Mouse (Mus musculus): ENCODE measurements around the gene Gm47791. TPM values are rescaled to one million over a fixed set of nuclear protein-coding genes. Genes with fewer than 3 reads are reported as not detected.
A peak's percentile ranks its signal among the peaks of the same experiment; 100 is the strongest.

Gene Gm47791
- total RNA-seq, 1 experiment, result not detected

- H3K4me3 ChIP-seq (ENCODE audit: insufficient read depth in 1 of 2, low read depth in 1 of 2, low read length in 2 of 2, poor library complexity in 1 of 2, severe bottlenecking in 1 of 2), result no peak overlapping the region
- DNase-seq (ENCODE audit: low read depth, low spot score), result no peak
- in situ Hi-C loops (cut with MboI; ENCODE audit: low sequenced_read_pairs in 2 of 2, unreplicated experiment in 2 of 2), result no loop called here
- TF ChIP-seq HCFC1 (IDR thresholded peaks at IDR 0.05; ENCODE audit: borderline replicate concordance, insufficient read depth, low read length), result no peak
- TF ChIP-seq CHD2 (IDR thresholded peaks at IDR 0.05; ENCODE audit: low read depth, low read length), result no peak
- no peak for TF ChIP-seq MAFK (IDR thresholded peaks at IDR 0.05; ENCODE audit: insufficient read depth, low read depth, low read length)
- TF ChIP-seq ZC3H11A (IDR thresholded peaks at IDR 0.05; ENCODE audit: borderline replicate concordance, low read depth, low read length), result no peak
- TF ChIP-seq ZNF384 (IDR thresholded peaks at IDR 0.05; ENCODE audit: low read depth, low read length), result no peak
- peaks cover 6% of the 10 kb centered on the region for H3K36me3 ChIP-seq (ENCODE audit: control insufficient read depth, insufficient read depth, low read length, poor library complexity, severe bottlenecking)
- H3K27ac ChIP-seq (ENCODE audit: insufficient read depth, low read depth, low read length, poor library complexity, severe bottlenecking), result no peak overlapping the region
- no peak overlapping the region for H3K9ac ChIP-seq (ENCODE audit: insufficient read depth, low read depth, low read length, poor library complexity, severe bottlenecking)
- 0 out of 4 replicates have a peak, but pooled peaks cover 0 to 2% of the 10 kb centered on the region in 2 experiments for H3K4me1 ChIP-seq (ENCODE audit: control insufficient read depth in 2 of 2, insufficient read depth in 2 of 2, low read length in 2 of 2, poor library complexity in 1 of 2)
- H3K9me3 ChIP-seq (ENCODE audit: control insufficient read depth, insufficient read depth, low read depth, low read length), result no peaks in the 10 kb centered on the region
Measured at GRCm38 (mm10) chr1:82726482-82726881, 44.6 kb downstream of the Gm47791 start.

- H3K4me3 ChIP-seq (ENCODE audit: insufficient read depth in 1 of 2, low read depth in 1 of 2, low read length in 2 of 2, poor library complexity in 1 of 2, severe bottlenecking in 1 of 2), result peak overlapping the region; percentile 72 to 97
- no peak overlapping the region for H3K27ac ChIP-seq (ENCODE audit: insufficient read depth, low read depth, low read length, poor library complexity, severe bottlenecking)
- H3K36me3 ChIP-seq (ENCODE audit: control insufficient read depth, insufficient read depth, low read length, poor library complexity, severe bottlenecking), result peaks cover 6% of the 10 kb centered on the region
- H3K9ac ChIP-seq (ENCODE audit: insufficient read depth, low read depth, low read length, poor library complexity, severe bottlenecking), result peak overlapping the region; percentile 96; the same call in 1 of the 2 replicates
- 0 out of 4 replicates have a peak, but pooled peaks cover 0 to 2% of the 10 kb centered on the region in 2 experiments for H3K4me1 ChIP-seq (ENCODE audit: control insufficient read depth in 2 of 2, insufficient read depth in 2 of 2, low read length in 2 of 2, poor library complexity in 1 of 2)
- in situ Hi-C loops (cut with MboI; ENCODE audit: low sequenced_read_pairs in 2 of 2, unreplicated experiment in 2 of 2), result no loop called here
- no peak for TF ChIP-seq HCFC1 (IDR thresholded peaks at IDR 0.05; ENCODE audit: borderline replicate concordance, insufficient read depth, low read length)
- DNase-seq (ENCODE audit: low read depth, low spot score), result no peak
- H3K9me3 ChIP-seq (ENCODE audit: control insufficient read depth, insufficient read depth, low read depth, low read length), result no peaks in the 10 kb centered on the region
Measured at GRCm38 (mm10) chr1:82725875-82726185, 45.2 kb downstream of the Gm47791 start.

GRCm38 (mm10) chr1:82725026-82725874 is 45.8 kb downstream of the Gm47791 start:
- Histone ChIP-seq H3K9me3 (ENCODE audit: control insufficient read depth, insufficient read depth, low read depth, low read length) (no peaks in the 10 kb centered on the region), H3K4me1 (ENCODE audit: control insufficient read depth in 2 of 2, insufficient read depth in 2 of 2, low read length in 2 of 2, poor library complexity in 1 of 2) (0 out of 4 replicates have a peak, but pooled peaks cover 0 to 2% of the 10 kb centered on the region in 2 experiments), H3K4me3 (ENCODE audit: insufficient read depth in 1 of 2, low read depth in 1 of 2, low read length in 2 of 2, poor library complexity in 1 of 2, severe bottlenecking in 1 of 2) (peak overlapping the region; percentile 72 to 97), H3K27ac (ENCODE audit: insufficient read depth, low read depth, low read length, poor library complexity, severe bottlenecking) (peak overlapping the region; percentile 36; the same call in 1 of the 2 replicates), H3K36me3 (ENCODE audit: control insufficient read depth, insufficient read depth, low read length, poor library complexity, severe bottlenecking) (peaks cover 3% of the 10 kb centered on the region), H3K9ac (ENCODE audit: insufficient read depth, low read depth, low read length, poor library complexity, severe bottlenecking) (peak overlapping the region; percentile 96)
- TF ChIP-seq ZNF384 (IDR thresholded peaks at IDR 0.05; ENCODE audit: low read depth, low read length) (no peak), MAFK (IDR thresholded peaks at IDR 0.05; ENCODE audit: insufficient read depth, low read depth, low read length) (no peak), ZC3H11A (IDR thresholded peaks at IDR 0.05; ENCODE audit: borderline replicate concordance, low read depth, low read length) (no peak), CHD2 (IDR thresholded peaks at IDR 0.05; ENCODE audit: low read depth, low read length) (no peak), HCFC1 (IDR thresholded peaks at IDR 0.05; ENCODE audit: borderline replicate concordance, insufficient read depth, low read length) (no peak)
- peak; percentile 47 for DNase-seq (ENCODE audit: low read depth, low spot score)
- in situ Hi-C loops (cut with MboI; ENCODE audit: low sequenced_read_pairs in 2 of 2, unreplicated experiment in 2 of 2), result no loop called here

- in situ Hi-C loops (cut with MboI; ENCODE audit: low sequenced_read_pairs in 2 of 2, unreplicated experiment in 2 of 2), result no loop called here
- no peaks in the 10 kb centered on the region; the same call in 1 of the 2 replicates for H3K36me3 ChIP-seq (ENCODE audit: control insufficient read depth, insufficient read depth, low read length, poor library complexity, severe bottlenecking)
- H3K4me1 ChIP-seq (ENCODE audit: control insufficient read depth in 2 of 2, insufficient read depth in 2 of 2, low read length in 2 of 2, poor library complexity in 1 of 2), result 0 out of 4 replicates have a peak, but pooled peaks cover 0 to 2% of the 10 kb centered on the region in 2 experiments
- peak within 1 kb of the TSS; percentile 36; the same call in 1 of the 2 replicates for H3K27ac ChIP-seq (ENCODE audit: insufficient read depth, low read depth, low read length, poor library complexity, severe bottlenecking)
- H3K4me3 ChIP-seq (ENCODE audit: insufficient read depth in 1 of 2, low read depth in 1 of 2, low read length in 2 of 2, poor library complexity in 1 of 2, severe bottlenecking in 1 of 2), result peak within 1 kb of the TSS; percentile 72 to 97
- peak within 1 kb of the TSS; percentile 96 for H3K9ac ChIP-seq (ENCODE audit: insufficient read depth, low read depth, low read length, poor library complexity, severe bottlenecking)
- H3K9me3 ChIP-seq (ENCODE audit: control insufficient read depth, insufficient read depth, low read depth, low read length), result no peaks in the 10 kb centered on the region
- peak; percentile 98 for TF ChIP-seq HCFC1 (IDR thresholded peaks at IDR 0.05; ENCODE audit: borderline replicate concordance, insufficient read depth, low read length)
- TF ChIP-seq MAFK (IDR thresholded peaks at IDR 0.05; ENCODE audit: insufficient read depth, low read depth, low read length), result no peak
- peak; percentile 89 for DNase-seq (ENCODE audit: low read depth, low spot score)
Measured at GRCm38 (mm10) chr1:82724339-82725025, 46.6 kb downstream of the Gm47791 start, which contains the start of gene Mff. Gene Mff, plus strand, starts transcription at chr1:82724890.

Other genes with a start within 250 kb of the Gm47791 start
- gene Col4a4, start 184.4 kb downstream of the Gm47791 start, total RNA-seq (2012; rRNA removed), result 0.04 and 0.16 TPM in 2 replicates
- gene Col4a3, start 184.3 kb downstream of the Gm47791 start, total RNA-seq (2012; rRNA removed), result not detected in 2 replicates
- gene Mff, start 46.4 kb downstream of the Gm47791 start, total RNA-seq (2012; rRNA removed), result 52.2 and 70.4 TPM in 2 replicates
- gene Tm4sf20, start 2.8 kb downstream of the Gm47791 start, total RNA-seq (2012; rRNA removed), result not detected in 2 replicates
- gene Agfg1, start 68.2 kb upstream of the Gm47791 start, total RNA-seq (2012; rRNA removed), result 46.1 and 66.6 TPM in 2 replicates
- 0.80 and 0.95 TPM in 2 replicates for gene A030005L19Rik, start 142.1 kb upstream of the Gm47791 start, total RNA-seq (2012; rRNA removed)
- not detected in 2 replicates for gene A030014E15Rik, start 153.7 kb upstream of the Gm47791 start, total RNA-seq (2012; rRNA removed)
- not detected in 2 replicates for gene Gm6217, start 160.2 kb upstream of the Gm47791 start, total RNA-seq (2012; rRNA removed)
- gene A030003K21Rik, start 172.1 kb upstream of the Gm47791 start, total RNA-seq (2012; rRNA removed), result not detected in 2 replicates
- gene Gm7544, start 184.8 kb upstream of the Gm47791 start, total RNA-seq (2012; rRNA removed), result not detected in 2 replicates
- not detected in 2 replicates for gene Gm47955, start 189.0 kb upstream of the Gm47791 start, total RNA-seq (2012; rRNA removed)
- not detected in 2 replicates for gene Gm47959, start 229.3 kb upstream of the Gm47791 start, total RNA-seq (2012; rRNA removed)